Mouse (Mus musculus) E14TG2a.4 (cell line): ENCODE data around the gene Bcl2l1.

ENCODE experiments used
- CTCF ChIP-seq: conservative IDR thresholded peaks from 2 replicates; pipeline ENCODE4 v1.5.1; 2014; ENCODE audit warnings: low read length
- NANOG ChIP-seq: IDR thresholded peaks from 2 replicates; pipeline ENCODE4 v1.6.1; 2014; ENCODE audit warnings: borderline replicate concordance, low read length, mixed read lengths

- TF ChIP-seq CTCF, result no peak
- TF ChIP-seq NANOG, result peak; percentile 62
Measured at GRCm38 (mm10) chr2:152736090-152736601, 95.4 kb downstream of the Bcl2l1 start, which contains the start of gene Id1.
